Mouse (Mus musculus): ENCODE results near the gene Slc25a18.

The Slc25a18 gene

GRCm38 (mm10) chr6:120837152-120837530, 63.8 kb downstream of the Slc25a18 start:
- peak; percentile 16 for DNase-seq (ENCODE audit: extremely low read depth, insufficient read length, low spot score)

GRCm38 (mm10) chr6:120840258-120840657, 66.9 kb downstream of the Slc25a18 start:
- DNase-seq (ENCODE audit: extremely low read depth, insufficient read length, low spot score), result no peak

- no peak for DNase-seq (ENCODE audit: extremely low read depth, insufficient read length, low spot score)
Measured at GRCm38 (mm10) chr6:120841754-120842153, 68.4 kb downstream of the Slc25a18 start.

Data from 3134 (cell line).